Mouse (Mus musculus): ENCODE measurements around the gene Tasp1. TPM values are rescaled to one million over a fixed set of nuclear protein-coding genes. Genes with fewer than 3 reads are reported as not detected.

Tasp1 gene
- polyA plus RNA-seq, 1 experiment: 4.0 TPM

Other genes with a start within 250 kb of the Tasp1 start
- not detected in 2 replicates for gene Gm17374, start 85.2 kb upstream of the Tasp1 start, polyA plus RNA-seq (2012; rRNA removed)
- 0.65 and 1.5 TPM in 2 replicates for gene Esf1, start 103.8 kb upstream of the Tasp1 start, polyA plus RNA-seq (2012; rRNA removed)
- 4.0 and 5.0 TPM in 2 replicates for gene Ndufaf5, start 103.8 kb upstream of the Tasp1 start, polyA plus RNA-seq (2012; rRNA removed)

Measured in gonadal fat pad, adult 2 months (tissue).